Mouse (Mus musculus) limb, embryonic 14.5 days (tissue): Measurements from ENCODE around the gene Ppp4r3a. TPM values are rescaled to one million over a fixed set of nuclear protein-coding genes. Genes with fewer than 3 reads are reported as not detected.
A peak's percentile ranks its signal among the peaks of the same experiment; 100 is the strongest.

Experiments used
- ATAC-seq: fragments of 200-750 bp; cut with Nextera tagmentation; 2 replicates; pipeline ENCODE4 v1.8.0; 2017; ENCODE audit warnings: low read depth, moderate number of reproducible peaks, moderate TSS enrichment; ENCODE audit not compliant: low FRiP score
- DNase-seq: peaks from one replicate; pipeline ENCODE4 v3.0.0-alpha.2; 2015; ENCODE audit warnings: low spot score
- H3K27ac ChIP-seq: fragments of 300-500 bp; sonication (generic); replicated peaks from 2 replicates; pipeline ENCODE4 v1.5.1; 2014; ENCODE audit warnings: low read depth, mild to moderate bottlenecking, low read length, moderate library complexity, mixed read lengths
- H3K27me3 ChIP-seq: fragments of 300-500 bp; sonication (generic); 2 replicates; pipeline ENCODE4 v1.6.1; 2014; ENCODE audit warnings: low read length, mixed read lengths; ENCODE audit not compliant: control insufficient read depth, insufficient read depth
- H3K36me3 ChIP-seq: fragments of 300-500 bp; sonication (generic); 2 replicates; pipeline ENCODE4 v1.6.1; 2014; ENCODE audit warnings: mild to moderate bottlenecking, low read length, moderate library complexity, mixed read lengths; ENCODE audit not compliant: control insufficient read depth, insufficient read depth
- H3K4me1 ChIP-seq: fragments of 300-500 bp; sonication (generic); 2 replicates; pipeline ENCODE4 v1.6.1; 2014; ENCODE audit warnings: antibody characterized with exemption, low read length, mixed read lengths; ENCODE audit not compliant: control insufficient read depth, insufficient read depth
- H3K4me2 ChIP-seq: fragments of 300-500 bp; sonication (generic); replicated peaks from 2 replicates; pipeline ENCODE4 v1.6.1; 2014; ENCODE audit warnings: low read depth, mild to moderate bottlenecking, low read length, moderate library complexity; ENCODE audit not compliant: severe bottlenecking
- H3K4me3 ChIP-seq: fragments of 300-500 bp; sonication (generic); replicated peaks from 2 replicates; pipeline ENCODE4 v1.5.1; 2014; ENCODE audit warnings: low read length
- H3K9ac ChIP-seq: fragments of 300-500 bp; sonication (generic); 2 replicates; pipeline ENCODE4 v1.6.1; 2014; ENCODE audit warnings: mild to moderate bottlenecking, low read depth, low read length, moderate library complexity; ENCODE audit not compliant: severe bottlenecking
- H3K9me3 ChIP-seq: fragments of 300-500 bp; sonication (generic); 2 replicates; pipeline ENCODE4 v1.6.1; 2016; ENCODE audit warnings: low read length; ENCODE audit not compliant: control insufficient read depth
- POLR2A ChIP-seq: fragments of 200-500 bp; IDR thresholded peaks from 2 replicates; pipeline ENCODE4 v1.8.0; 2012; ENCODE audit warnings: inconsistent platforms, mild to moderate bottlenecking, moderate library complexity, borderline replicate concordance; ENCODE audit not compliant: insufficient read depth, insufficient read length; ENCODE audit errors: extremely low read depth
- WGBS: fragments of 180-500 bp; shearing (Covaris S2); extraction: QIAGEN DNeasy Blood & Tissue Kit; methylation state at CpG from one replicate; pipeline ENCODE4 v1.1.7; 2014; 5-methylcytosine and 5-hydroxymethylcytosine counted together
- microRNA counts: library from miRNA; unstranded; fragments of <30 nt; microRNA quantifications from one replicate; lab custom pipeline; 2016
- microRNA-seq: library from miRNA; unstranded; fragments of <30 nt; microRNA quantifications from one replicate; pipeline ENCODE4, GENCODE M21; 2016
- polyA plus RNA-seq, 2 experiments: library from polyadenylated mRNA; depleted of rRNA in 1 of 2; stranded (reverse) in 1 of 2; unstranded in 1 of 2; fragments of >200 nt; fragmentation: Nextera tagmentation in 1 of 2; extraction: Ambion mirVana in 1 of 2; gene quantifications; 2 replicates each; pipeline versions ENCODE4 v1.2.1 to v1.2.3; 2012 to 2014

Gene Ppp4r3a
- polyA plus RNA-seq, 2 experiments, result 40.3 to 44.9 TPM

- 0 out of 2 replicates have a peak overlapping the region, but pooled peaks have one; percentile 13 for H3K4me2 ChIP-seq
- H3K9ac ChIP-seq, result no peak overlapping the region
- 7% methylated on average over 12 of the region's 12 CpGs for WGBS
- H3K36me3 ChIP-seq, result no peaks in the 10 kb centered on the region
- DNase-seq, result peak; percentile 22
- no peak overlapping the region for H3K4me3 ChIP-seq
- H3K4me1 ChIP-seq, result peaks cover 21% of the 10 kb centered on the region
- peak; percentile 72; the same call in 1 of the 2 replicates for ATAC-seq
- H3K27ac ChIP-seq, result no peak overlapping the region
- no peaks in the 10 kb centered on the region for H3K27me3 ChIP-seq
- TF ChIP-seq POLR2A, result no peak
- no peaks in the 10 kb centered on the region for H3K9me3 ChIP-seq
Measured at GRCm38 (mm10) chr12:100990291-100990690, 93.2 kb downstream of the Ppp4r3a start.

- Histone ChIP-seq H3K27ac (no peak overlapping the region), H3K36me3 (no peaks in the 10 kb centered on the region), H3K9me3 (no peaks in the 10 kb centered on the region), H3K4me1 (peaks cover 21% of the 10 kb centered on the region), H3K27me3 (no peaks in the 10 kb centered on the region), H3K9ac (no peak overlapping the region), H3K4me3 (no peak overlapping the region), H3K4me2 (no peak overlapping the region)
- WGBS, result 28% methylated on average over 4 of the region's 4 CpGs
- no peak for TF ChIP-seq POLR2A
- no peak for DNase-seq
- no peak for ATAC-seq
Measured at GRCm38 (mm10) chr12:100989780-100990288, 93.7 kb downstream of the Ppp4r3a start.

MicroRNAs within 50 kb of the gene (microRNA counts, 519-probe panel; counts per million panel counts)
- microRNA mmu-miR-1190 (lab: Ali Mortazavi, UCI), result 2,108 counts per million, percentile 32 among the panel's probes with 10 or more counts

Small RNAs within 50 kb of the gene (microRNA-seq; reads per million reads assigned to microRNA genes)
- gene Mir1190, result not detected

Other genes starting within 250 kb of the Ppp4r3a start
- 0.79 and 1.0 TPM in 2 replicates for gene Gpr68, start 175.5 kb downstream of the Ppp4r3a start, polyA plus RNA-seq (2012; rRNA removed)
- gene Gpr68, start 175.5 kb downstream of the Ppp4r3a start, polyA plus RNA-seq (2014; fragmentation: Nextera tagmentation; extraction: Ambion mirVana), result 0.19 and 0.40 TPM in 2 replicates
- gene Ccdc88c, start 54.6 kb downstream of the Ppp4r3a start, polyA plus RNA-seq (2012; rRNA removed), result 5.5 and 6.5 TPM in 2 replicates
- gene Ccdc88c, start 54.6 kb downstream of the Ppp4r3a start, polyA plus RNA-seq (2014; fragmentation: Nextera tagmentation; extraction: Ambion mirVana), result 4.9 and 5.2 TPM in 2 replicates